Mouse (Mus musculus) hindbrain, embryonic 10.5 days (tissue): ENCODE data around the gene Nuak1. TPM values are rescaled to one million over a fixed set of nuclear protein-coding genes. Genes with fewer than 3 reads are reported as not detected.
"Not testable (repeated sequence)": the region's sequence is repeated elsewhere in the genome, so short reads cannot be mapped to it uniquely, and the experiment has no call there.

Source experiments
- DNase-seq: peaks from one replicate; pipeline ENCODE4 v3.0.0-alpha.2; 2017; ENCODE audit warnings: low spot score
- H3K27ac ChIP-seq: fragments of 300-500 bp; sonication (generic); 2 replicates; pipeline ENCODE4 v1.5.1; 2016; ENCODE audit warnings: mild to moderate bottlenecking, moderate library complexity
- H3K27me3 ChIP-seq: fragments of 300-500 bp; sonication (generic); 2 replicates; pipeline ENCODE4 v1.6.1; 2016; ENCODE audit warnings: mild to moderate bottlenecking; ENCODE audit not compliant: poor library complexity, insufficient read depth, severe bottlenecking
- H3K36me3 ChIP-seq: fragments of 300-500 bp; sonication (generic); 2 replicates; pipeline ENCODE4 v1.6.1; 2016; ENCODE audit warnings: mild to moderate bottlenecking, moderate library complexity
- H3K4me1 ChIP-seq: fragments of 300-500 bp; sonication (generic); replicated peaks from 2 replicates; pipeline ENCODE4 v1.6.1; 2016; ENCODE audit warnings: mild to moderate bottlenecking
- H3K4me3 ChIP-seq: fragments of 300-500 bp; sonication (generic); 2 replicates; pipeline ENCODE4 v1.5.1; 2016; ENCODE audit warnings: mild to moderate bottlenecking, moderate library complexity
- H3K9me3 ChIP-seq: fragments of 300-500 bp; sonication (generic); 2 replicates; pipeline ENCODE4 v1.6.1; 2016; ENCODE audit warnings: mild to moderate bottlenecking, moderate library complexity
- WGBS: fragments of 180-500 bp; shearing (Covaris S2); methylation state at CpG from one replicate; pipeline ENCODE4 v1.1.7; 2016; 5-methylcytosine and 5-hydroxymethylcytosine counted together
- polyA plus RNA-seq: library from polyadenylated mRNA; unstranded; fragments of >200 nt; fragmentation: Nextera tagmentation; extraction: Ambion mirVana; gene quantifications from 2 replicates; pipeline ENCODE4 v1.2.1, GENCODE M21; 2016

Gene Nuak1
- 3.1 and 3.7 TPM in 2 replicates for polyA plus RNA-seq

GRCm38 (mm10) chr10:84440541-84441433 is at the start of gene Nuak1:
Gene Nuak1 (minus strand): TSS chr10:84440597.
- Histone ChIP-seq H3K4me3 (peak within 1 kb of the TSS; percentile 95), H3K9me3 (no peaks in the 10 kb centered on the region), H3K4me1 (peaks cover 96% of the 10 kb centered on the region), H3K27me3 (no peaks in the 10 kb centered on the region), H3K36me3 (0 out of 2 replicates have a peak, but pooled peaks cover 4% of the 10 kb centered on the region), H3K27ac (peak within 1 kb of the TSS; percentile 100)
- DNase-seq = peak; percentile 89
- WGBS = under 1% methylated on average over 90 of the region's 94 CpGs

- WGBS = 91% methylated on average over 5 of the region's 5 CpGs
- no peaks in the 10 kb centered on the region for H3K9me3 ChIP-seq
- H3K4me3 ChIP-seq = no peak overlapping the region
- H3K27me3 ChIP-seq = no peaks in the 10 kb centered on the region
- H3K4me1 ChIP-seq = no peaks in the 10 kb centered on the region
- no peaks in the 10 kb centered on the region for H3K36me3 ChIP-seq
- DNase-seq = no peak
- no peak overlapping the region for H3K27ac ChIP-seq
Observed at GRCm38 (mm10) chr10:84490115-84490514, 49.7 kb upstream of the Nuak1 start.

- H3K27me3 ChIP-seq = no peaks in the 10 kb centered on the region
- H3K36me3 ChIP-seq = no peaks in the 10 kb centered on the region
- H3K4me3 ChIP-seq = no peak overlapping the region
- no peaks in the 10 kb centered on the region for H3K4me1 ChIP-seq
- peak; percentile 51 for DNase-seq
- 41% methylated on average over 6 of the region's 6 CpGs for WGBS
- H3K27ac ChIP-seq = no peak overlapping the region
- no peaks in the 10 kb centered on the region for H3K9me3 ChIP-seq
Observed at GRCm38 (mm10) chr10:84488315-84488714, 47.9 kb upstream of the Nuak1 start.

- peaks cover 23% of the 10 kb centered on the region for H3K4me1 ChIP-seq
- no peak overlapping the region for H3K4me3 ChIP-seq
- H3K9me3 ChIP-seq = no peaks in the 10 kb centered on the region
- H3K36me3 ChIP-seq = no peaks in the 10 kb centered on the region
- no peak overlapping the region for H3K27ac ChIP-seq
- no peaks in the 10 kb centered on the region for H3K27me3 ChIP-seq
- WGBS = 88% methylated on average over 1 of the region's 1 CpGs
- no peak for DNase-seq
Observed at GRCm38 (mm10) chr10:84484661-84485060, 44.3 kb upstream of the Nuak1 start.

GRCm38 (mm10) chr10:84483553-84483952 is 43.2 kb upstream of the Nuak1 start:
- H3K4me3 ChIP-seq = no peak overlapping the region
- no peak for DNase-seq
- 83% methylated on average over 3 of the region's 3 CpGs for WGBS
- no peaks in the 10 kb centered on the region for H3K9me3 ChIP-seq
- H3K36me3 ChIP-seq = no peaks in the 10 kb centered on the region
- H3K27ac ChIP-seq = no peak overlapping the region
- H3K4me1 ChIP-seq = peaks cover 34% of the 10 kb centered on the region
- no peaks in the 10 kb centered on the region for H3K27me3 ChIP-seq

- H3K27me3 ChIP-seq = no peaks in the 10 kb centered on the region
- H3K4me1 ChIP-seq = peaks cover 39% of the 10 kb centered on the region
- no peak overlapping the region for H3K4me3 ChIP-seq
- H3K36me3 ChIP-seq = no peaks in the 10 kb centered on the region
- no peak overlapping the region for H3K27ac ChIP-seq
- no peak for DNase-seq
- no peaks in the 10 kb centered on the region for H3K9me3 ChIP-seq
- 83% methylated on average over 2 of the region's 2 CpGs for WGBS
Observed at GRCm38 (mm10) chr10:84483069-84483468, 42.7 kb upstream of the Nuak1 start.

GRCm38 (mm10) chr10:84482418-84482817 is 42.0 kb upstream of the Nuak1 start:
- not testable (repeated sequence) for H3K9me3 ChIP-seq, H3K27ac ChIP-seq, H3K36me3 ChIP-seq, DNase-seq, H3K27me3 ChIP-seq, H3K4me3 ChIP-seq
- peaks cover 45% of the 10 kb centered on the region for H3K4me1 ChIP-seq
- WGBS = 94% methylated on average over 15 of the region's 15 CpGs

GRCm38 (mm10) chr10:84481327-84481671 is 40.9 kb upstream of the Nuak1 start:
- Histone ChIP-seq H3K27me3 (no peaks in the 10 kb centered on the region), H3K9me3 (no peaks in the 10 kb centered on the region), H3K4me3 (no peak overlapping the region), H3K36me3 (no peaks in the 10 kb centered on the region), H3K27ac (peak overlapping the region; percentile 76), H3K4me1 (peaks cover 57% of the 10 kb centered on the region)
- DNase-seq = no peak
- 56% methylated on average over 5 of the region's 5 CpGs for WGBS

- no peak for DNase-seq
- peaks cover 62% of the 10 kb centered on the region for H3K4me1 ChIP-seq
- H3K27ac ChIP-seq = peak overlapping the region; percentile 76
Observed at GRCm38 (mm10) chr10:84480667-84481326, 40.4 kb upstream of the Nuak1 start.

GRCm38 (mm10) chr10:84480146-84480545 is 39.7 kb upstream of the Nuak1 start:
- Histone ChIP-seq H3K36me3 (no peaks in the 10 kb centered on the region), H3K4me1 (peaks cover 66% of the 10 kb centered on the region), H3K27ac (peak overlapping the region; percentile 76), H3K4me3 (no peak overlapping the region), H3K9me3 (no peaks in the 10 kb centered on the region), H3K27me3 (no peaks in the 10 kb centered on the region)
- DNase-seq = no peak
- 50% methylated on average over 4 of the region's 4 CpGs for WGBS

More at GRCm38 (mm10) chr10:84480667-84481326, 40.4 kb upstream of the Nuak1 start:
- Histone ChIP-seq H3K27me3 (no peaks in the 10 kb centered on the region), H3K36me3 (no peaks in the 10 kb centered on the region), H3K9me3 (no peaks in the 10 kb centered on the region), H3K4me3 (no peak overlapping the region)
- 58% methylated on average over 8 of the region's 8 CpGs for WGBS

- H3K36me3 ChIP-seq = no peaks in the 10 kb centered on the region
- no peaks in the 10 kb centered on the region for H3K9me3 ChIP-seq
- DNase-seq = peak; percentile 96
- WGBS = 3% methylated on average over 3 of the region's 3 CpGs
- peaks cover 62% of the 10 kb centered on the region for H3K4me1 ChIP-seq
- peak overlapping the region; percentile 87 for H3K27ac ChIP-seq
- no peaks in the 10 kb centered on the region for H3K27me3 ChIP-seq
- H3K4me3 ChIP-seq = 0 out of 2 replicates have a peak overlapping the region, but pooled peaks have one; percentile 1
Observed at GRCm38 (mm10) chr10:84477613-84478076, 37.2 kb upstream of the Nuak1 start.

- WGBS = 51% methylated on average over 4 of the region's 4 CpGs
- Histone ChIP-seq H3K27me3 (no peaks in the 10 kb centered on the region), H3K27ac (peak overlapping the region; percentile 87), H3K4me1 (peaks cover 62% of the 10 kb centered on the region), H3K4me3 (no peak overlapping the region), H3K36me3 (no peaks in the 10 kb centered on the region), H3K9me3 (no peaks in the 10 kb centered on the region)
- peak; percentile 43 for DNase-seq
Observed at GRCm38 (mm10) chr10:84477045-84477612, 36.7 kb upstream of the Nuak1 start.
